Mouse (Mus musculus): ENCODE measurements around the gene Slc7a4.
"Not testable (repeated sequence)": the region's sequence is repeated elsewhere in the genome, so short reads cannot be mapped to it uniquely, and the experiment has no call there.

Gene Slc7a4

DNA sequence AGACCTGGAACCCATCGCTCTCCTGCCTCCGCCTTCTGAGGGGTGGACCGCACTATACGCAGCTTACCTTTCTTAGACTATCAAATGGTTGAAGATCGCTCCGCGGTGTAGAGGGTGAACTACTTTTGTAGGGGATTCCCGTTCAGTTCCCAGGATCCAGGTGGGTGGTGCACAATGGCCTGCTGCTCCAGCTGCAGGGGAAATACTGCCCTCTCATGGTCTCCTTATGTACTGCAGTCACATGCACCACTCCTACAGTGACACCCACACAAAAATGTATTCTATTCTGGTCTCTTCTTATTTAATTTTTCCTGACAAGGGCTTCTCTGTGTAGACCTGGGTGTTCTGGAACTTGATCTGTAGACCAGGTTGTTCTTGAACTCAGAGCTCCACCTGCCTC, at the start of gene Slc7a4:
Slc7a4 (minus strand) TSS at position 151 of the 400 bp plus-strand sequence.
- DNase-seq (ENCODE audit: extremely low read depth, insufficient read length, low spot score) = no peak

DNA sequence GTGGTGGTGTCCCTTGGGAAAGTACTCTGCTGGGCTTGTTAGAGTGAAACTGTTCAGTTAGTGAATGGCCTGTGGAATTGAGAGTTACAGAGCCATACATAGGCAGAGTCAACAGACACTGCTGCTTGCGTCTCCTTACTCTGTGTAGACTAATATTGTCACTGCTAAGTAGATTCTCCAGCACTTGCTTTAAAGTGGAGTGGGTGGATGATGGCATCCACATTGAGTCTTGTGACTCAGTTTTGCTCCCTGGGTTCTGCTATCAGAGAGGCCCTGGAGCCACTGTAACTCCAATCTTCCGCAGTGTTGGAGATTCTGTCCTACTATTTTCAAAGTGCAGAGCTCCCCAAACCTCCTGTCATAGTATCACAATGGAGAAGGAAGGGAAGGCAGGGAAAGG, 49.6 kb upstream of the Slc7a4 start:
- DNase-seq (ENCODE audit: extremely low read depth, insufficient read length, low spot score) = no peak

DNA sequence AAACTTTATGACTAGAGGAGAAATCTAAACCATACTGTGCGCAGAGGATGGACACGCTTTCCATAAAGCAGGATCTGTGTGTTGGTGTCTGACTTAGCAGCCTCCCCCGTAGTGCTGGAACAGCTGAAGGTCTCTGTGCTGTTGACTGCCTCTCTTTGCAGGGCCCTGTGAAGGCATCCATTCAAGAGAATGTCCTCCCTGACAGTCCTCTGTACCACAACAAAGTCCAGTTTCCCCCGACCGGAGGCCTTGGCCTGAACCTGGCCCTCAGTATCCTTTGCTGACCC, 43.2 kb upstream of the Slc7a4 start:
- no peak for DNase-seq (ENCODE audit: extremely low read depth, insufficient read length, low spot score)

GRCm38 (mm10) chr16:17625488-17626268, 42.7 kb upstream of the Slc7a4 start:
- DNase-seq (ENCODE audit: extremely low read depth, insufficient read length, low spot score) = no peak

- DNase-seq (ENCODE audit: extremely low read depth, insufficient read length, low spot score) = no peak
Measured at GRCm38 (mm10) chr16:17621936-17622335, 38.9 kb upstream of the Slc7a4 start.

- peak; percentile 86 for DNase-seq (ENCODE audit: extremely low read depth, insufficient read length, low spot score)
Measured at GRCm38 (mm10) chr16:17619198-17620105, 36.4 kb upstream of the Slc7a4 start, which contains the start of gene Smpd4. Gene Smpd4 (plus strand): TSS chr16:17619354.

DNA sequence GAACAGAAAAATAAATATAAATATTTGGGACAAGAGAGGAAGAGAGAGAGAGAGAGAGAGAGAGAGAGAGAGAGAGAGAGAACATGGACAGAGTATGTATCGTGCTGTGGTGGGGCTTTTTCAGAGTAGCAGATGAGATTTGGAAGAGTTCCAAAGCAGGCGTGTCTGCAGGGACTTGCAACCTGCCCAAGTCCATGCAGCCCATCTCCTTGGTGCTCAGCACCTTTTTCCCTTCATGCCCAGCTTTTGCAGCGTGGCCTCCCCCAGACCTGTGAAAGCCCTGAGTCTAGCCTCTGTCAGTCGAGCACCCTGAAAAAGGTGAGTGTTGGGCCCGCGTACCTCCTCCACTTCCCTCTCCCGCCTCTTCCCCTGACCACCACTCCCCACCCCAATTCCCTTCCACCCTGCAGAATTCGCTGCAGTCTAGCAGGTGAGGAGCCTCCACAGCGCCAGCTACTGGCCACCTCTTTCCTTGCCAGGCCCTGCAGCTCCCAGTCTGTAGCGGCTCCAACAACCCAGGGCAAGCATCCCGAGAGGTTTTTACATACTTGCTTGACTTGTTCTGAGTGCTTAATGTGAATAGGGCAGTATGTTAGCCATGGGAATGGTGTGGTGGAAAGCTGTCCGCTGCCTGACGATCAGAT, 35.0 kb upstream of the Slc7a4 start:
- peak; percentile 59 for DNase-seq (ENCODE audit: extremely low read depth, insufficient read length, low spot score)

- no peak for DNase-seq (ENCODE audit: extremely low read depth, insufficient read length, low spot score)
Measured at GRCm38 (mm10) chr16:17616212-17616611, 33.2 kb upstream of the Slc7a4 start.

GRCm38 (mm10) chr16:17614740-17615139, 31.7 kb upstream of the Slc7a4 start:
- DNase-seq (ENCODE audit: extremely low read depth, insufficient read length, low spot score) = not testable (repeated sequence)

DNA sequence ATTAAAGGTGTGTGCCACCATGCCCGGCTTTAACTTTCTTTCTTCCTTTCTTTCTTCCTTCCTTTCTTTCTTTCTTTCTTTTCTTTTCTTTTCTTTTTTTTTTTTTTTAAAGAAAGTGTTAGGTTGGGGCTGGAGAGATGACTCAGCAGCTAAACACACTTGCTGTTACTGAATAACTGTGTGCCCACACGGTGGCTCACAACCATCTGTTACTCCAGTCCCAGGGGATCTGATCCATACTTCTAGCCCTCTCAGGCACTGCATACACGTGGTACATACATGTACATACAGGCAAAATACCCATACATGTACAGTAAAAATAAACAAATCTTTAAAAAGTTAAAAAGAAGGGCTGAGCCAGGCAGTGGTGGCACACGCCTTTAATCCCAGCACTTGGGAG, 28.4 kb upstream of the Slc7a4 start:
- peak; percentile 28 for DNase-seq (ENCODE audit: extremely low read depth, insufficient read length, low spot score)

- DNase-seq (ENCODE audit: extremely low read depth, insufficient read length, low spot score) = no peak
Measured at GRCm38 (mm10) chr16:17605684-17606083, 22.7 kb upstream of the Slc7a4 start.

GRCm38 (mm10) chr16:17604941-17605340, 21.9 kb upstream of the Slc7a4 start:
- no peak for DNase-seq (ENCODE audit: extremely low read depth, insufficient read length, low spot score)

DNA sequence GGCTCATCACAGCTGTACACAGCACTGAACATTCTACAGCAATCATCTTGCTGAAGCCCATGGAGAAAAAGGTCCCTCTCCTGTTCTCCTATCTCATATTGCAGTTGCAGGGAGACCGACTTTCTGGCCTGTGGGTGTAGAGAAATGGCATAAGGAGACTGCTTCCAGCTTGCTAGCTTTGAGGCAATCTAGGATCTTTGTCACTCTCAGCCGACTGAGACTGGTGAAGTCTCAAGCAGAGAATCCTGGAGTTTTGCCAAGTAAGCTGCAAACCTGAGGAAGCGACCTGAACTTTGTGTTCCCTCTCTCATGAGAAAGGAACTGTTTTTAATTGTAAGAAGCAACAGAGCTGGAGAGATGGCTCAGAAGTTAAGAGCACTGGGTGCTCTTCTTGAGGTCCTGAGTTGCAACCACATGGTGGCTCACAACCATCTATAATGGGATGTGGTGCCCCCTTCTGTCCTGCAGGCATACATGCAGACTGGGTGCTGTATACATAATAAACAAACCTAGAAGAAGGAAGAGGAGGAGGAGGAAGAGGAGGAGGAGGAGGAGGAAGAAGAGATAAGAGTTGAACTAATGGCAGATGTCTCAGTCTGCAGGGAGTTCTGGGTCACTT, 18.0 kb upstream of the Slc7a4 start:
- no peak for DNase-seq (ENCODE audit: extremely low read depth, insufficient read length, low spot score)

DNA sequence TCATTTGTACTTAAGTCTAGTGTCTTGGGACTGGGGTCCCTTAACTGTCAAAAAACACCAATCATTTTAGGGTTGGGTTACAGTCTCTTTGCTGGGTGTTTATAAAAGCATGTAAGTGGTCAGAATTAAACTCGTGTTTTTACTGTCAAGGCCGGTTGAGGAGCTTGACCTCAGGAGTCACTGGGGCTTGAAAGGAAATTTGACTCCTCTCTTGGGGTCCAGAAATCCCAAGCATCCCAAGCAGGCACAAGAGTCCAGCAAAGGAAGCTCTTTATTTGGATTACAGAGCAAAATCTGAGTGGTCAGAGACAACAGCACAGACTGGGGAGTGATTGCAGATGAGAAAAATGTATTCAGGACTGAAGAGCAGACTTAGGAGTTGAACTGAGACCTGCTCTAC, 7.7 kb upstream of the Slc7a4 start:
- DNase-seq (ENCODE audit: extremely low read depth, insufficient read length, low spot score) = no peak

- no peak for DNase-seq (ENCODE audit: extremely low read depth, insufficient read length, low spot score)
Measured at GRCm38 (mm10) chr16:17584555-17584954, 1.5 kb upstream of the Slc7a4 start.

GRCm38 (mm10) chr16:17576825-17577215, 6.2 kb downstream of the Slc7a4 start:
- no peak for DNase-seq (ENCODE audit: extremely low read depth, insufficient read length, low spot score)

- no peak for DNase-seq (ENCODE audit: extremely low read depth, insufficient read length, low spot score)
Measured at GRCm38 (mm10) chr16:17575870-17576824, 6.9 kb downstream of the Slc7a4 start.

DNA sequence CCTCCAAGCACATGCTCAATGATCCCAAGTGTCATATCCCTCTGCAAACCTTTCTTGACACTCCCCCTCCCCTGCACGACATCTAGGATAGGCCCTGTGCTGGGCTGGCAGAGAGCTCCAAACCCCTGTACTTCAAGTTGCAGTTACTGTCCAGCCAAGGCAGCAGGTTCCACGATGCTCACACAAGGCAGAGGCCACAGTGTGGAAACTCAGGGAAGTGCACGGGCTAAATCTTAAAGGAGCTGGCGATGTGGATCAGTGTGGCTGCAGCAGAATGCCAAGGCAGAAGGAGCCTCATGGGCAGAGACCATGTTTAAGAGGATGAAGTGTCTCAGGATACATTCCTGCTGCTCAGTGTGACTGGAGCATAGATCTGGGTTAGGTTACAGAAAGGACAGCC, 16.8 kb downstream of the Slc7a4 start:
- DNase-seq (ENCODE audit: extremely low read depth, insufficient read length, low spot score) = no peak

DNA sequence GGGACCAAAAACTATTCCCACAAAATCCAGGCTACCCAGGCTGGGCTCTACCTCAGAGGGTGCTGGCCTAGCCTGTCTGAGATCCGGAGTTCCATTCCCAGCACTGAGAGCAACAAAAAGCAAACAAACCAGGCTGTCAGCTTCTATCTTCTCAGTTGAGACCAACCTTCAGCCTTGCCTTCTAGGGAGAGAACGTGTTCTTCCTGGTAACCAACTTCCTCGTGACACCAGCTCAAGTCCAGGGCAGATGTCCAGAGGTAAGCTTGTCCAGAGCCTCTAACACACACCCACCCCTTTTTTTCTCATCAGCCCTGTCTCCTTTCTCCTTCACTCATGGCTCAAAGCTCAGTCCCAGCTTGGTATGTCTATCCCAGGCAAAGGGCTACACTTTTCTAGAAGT, 18.2 kb downstream of the Slc7a4 start:
- DNase-seq (ENCODE audit: extremely low read depth, insufficient read length, low spot score) = no peak

DNA sequence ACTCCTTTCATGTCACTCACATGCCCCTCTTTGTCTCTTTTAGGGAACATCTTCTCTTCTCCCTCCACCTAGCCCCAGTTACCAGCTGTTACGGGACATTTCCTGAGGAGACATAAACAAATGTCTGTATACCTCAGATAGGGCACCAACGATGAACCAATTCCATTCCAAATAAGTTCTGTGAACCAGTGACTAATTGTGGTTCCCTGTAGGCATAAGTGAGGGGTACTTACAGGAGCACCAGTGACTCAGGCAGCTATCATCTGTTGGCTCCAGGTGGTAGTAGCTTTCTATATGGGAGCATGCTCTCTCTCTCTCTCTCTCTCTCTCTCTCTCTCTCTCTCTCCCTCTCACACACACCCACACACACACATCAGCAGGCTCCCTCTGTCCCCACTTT, 18.8 kb downstream of the Slc7a4 start:
- peak; percentile 30 for DNase-seq (ENCODE audit: extremely low read depth, insufficient read length, low spot score)

All from 3134 (cell line).